Mouse (Mus musculus): ENCODE measurements around the gene Itpkb. TPM values are rescaled to one million over a fixed set of nuclear protein-coding genes. Genes with fewer than 3 reads are reported as not detected.

The Itpkb gene
- total and polyA plus RNA-seq, 3 experiments: 4.2 to 14.4 (median 10.6) TPM

- H3K79me2 ChIP-seq (replicated peaks; ENCODE audit: control insufficient read depth, extremely low read depth, insufficient read depth, poor library complexity, severe bottlenecking): no peaks in the 10 kb centered on the region
- H3K4me1 ChIP-seq (ENCODE audit: control insufficient read depth in 1 of 2, insufficient read depth in 2 of 2): peaks cover 8 to 41% of the 10 kb centered on the region in 2 experiments; a peak in 3 of 4 replicates
- peaks cover 1% of the 10 kb centered on the region for H3K27me3 ChIP-seq (replicated peaks)
- no peak overlapping the region for H3K9ac ChIP-seq (ENCODE audit: insufficient read depth, low read depth)
- H3K27ac ChIP-seq (ENCODE audit: insufficient read depth, low read depth): no peak overlapping the region
- H3K36me3 ChIP-seq (replicated peaks in 1 of 2; ENCODE audit: control insufficient read depth in 1 of 2, insufficient read depth in 1 of 2, low read length in 1 of 2): no peaks in the 10 kb centered on the region
- no peaks in the 10 kb centered on the region for H3K9me3 ChIP-seq (replicated peaks; ENCODE audit: low read length)
- dilution Hi-C loops (cut with MboI; ENCODE audit: extremely low pct_ligation_motif_present, extremely low pct_unique_long_range_greater_than_20kb, low sequenced_read_pairs) (no loop called here), in situ Hi-C loops (cut with MboI; ENCODE audit: low pct_ligation_motif_present, low pct_unique_long_range_greater_than_20kb, low sequenced_read_pairs) (no loop called here)
- no peak for TF ChIP-seq NRF1 (IDR thresholded peaks at IDR 0.05; ENCODE audit: low read depth, low read length)
- no peak for TF ChIP-seq GABPA (IDR thresholded peaks at IDR 0.05; ENCODE audit: insufficient replicate concordance, low read depth, low read length)
- TF ChIP-seq MAFK (IDR thresholded peaks at IDR 0.05; ENCODE audit: insufficient replicate concordance, low read length): no peak
- no peak for TF ChIP-seq ZKSCAN1 (IDR thresholded peaks at IDR 0.05; ENCODE audit: borderline replicate concordance, low read depth, low read length)
- no peak for TF ChIP-seq MYC (IDR thresholded peaks at IDR 0.05; ENCODE audit: low read depth, low read length)
- TF ChIP-seq RCOR1 (conservative IDR thresholded peaks at IDR 0.05; ENCODE audit: low read depth, low read length): no peak
- no peak for TF ChIP-seq RAD21 (IDR thresholded peaks at IDR 0.05; ENCODE audit: low read depth, low read length)
- TF ChIP-seq IRF4 (IDR thresholded peaks at IDR 0.05; ENCODE audit: low read depth, low read length): no peak
- TF ChIP-seq ZMIZ1 (IDR thresholded peaks at IDR 0.05; ENCODE audit: low read depth, low read length): no peak
- no peak for TF ChIP-seq PAX5 (IDR thresholded peaks at IDR 0.05; ENCODE audit: low read length)
- TF ChIP-seq ZC3H11A (IDR thresholded peaks at IDR 0.05; ENCODE audit: low read depth, low read length): no peak
- no peak for TF ChIP-seq TCF12 (IDR thresholded peaks at IDR 0.05; ENCODE audit: low read depth, low read length)
- no peak for TF ChIP-seq MAZ (IDR thresholded peaks at IDR 0.05; ENCODE audit: low read depth, low read length)
- TF ChIP-seq SIN3A (IDR thresholded peaks at IDR 0.05; ENCODE audit: low read length): no peak
- TF ChIP-seq MEF2A (IDR thresholded peaks at IDR 0.05; ENCODE audit: borderline replicate concordance, low read depth, low read length): no peak
- no peak for TF ChIP-seq KAT2A (IDR thresholded peaks at IDR 0.05; ENCODE audit: insufficient replicate concordance, low read length)
- no peak for TF ChIP-seq BHLHE40 (IDR thresholded peaks at IDR 0.05; ENCODE audit: low read depth, low read length)
- no peak for TF ChIP-seq E2F4 (IDR thresholded peaks at IDR 0.05; ENCODE audit: insufficient replicate concordance, low read depth, low read length)
- no peak for TF ChIP-seq JUN (IDR thresholded peaks at IDR 0.05; ENCODE audit: insufficient read depth, low read depth, low read length)
- DNase-seq (ENCODE audit: extremely low read depth): no peak
- no peak overlapping the region for H3K4me3 ChIP-seq (replicated peaks in 1 of 3; ENCODE audit: low read depth in 2 of 3, low read length in 2 of 3, poor library complexity in 1 of 3)
- H3K4me2 ChIP-seq (ENCODE audit: insufficient read depth, low read depth, poor library complexity, severe bottlenecking): no peak overlapping the region
These were observed 15.2 kb upstream of the Itpkb start for GRCm38 (mm10) chr1:180315127-180315526.

- H3K9me3 ChIP-seq (replicated peaks; ENCODE audit: low read length): no peaks in the 10 kb centered on the region
- DNase-seq (ENCODE audit: extremely low read depth): no peak
- H3K27me3 ChIP-seq (replicated peaks): no peaks in the 10 kb centered on the region
- no peak overlapping the region for H3K27ac ChIP-seq (ENCODE audit: insufficient read depth, low read depth)
- H3K9ac ChIP-seq (ENCODE audit: insufficient read depth, low read depth): no peak overlapping the region
- no peak overlapping the region for H3K4me3 ChIP-seq (replicated peaks in 1 of 3; ENCODE audit: low read depth in 2 of 3, low read length in 2 of 3, poor library complexity in 1 of 3)
- in situ Hi-C loops (cut with MboI; ENCODE audit: low pct_ligation_motif_present, low pct_unique_long_range_greater_than_20kb, low sequenced_read_pairs): no loop called here
- H3K36me3 ChIP-seq (replicated peaks in 1 of 2; ENCODE audit: control insufficient read depth in 1 of 2, insufficient read depth in 1 of 2, low read length in 1 of 2): no peaks in the 10 kb centered on the region
- H3K79me2 ChIP-seq (replicated peaks; ENCODE audit: control insufficient read depth, extremely low read depth, insufficient read depth, poor library complexity, severe bottlenecking): no peaks in the 10 kb centered on the region
- dilution Hi-C loops (cut with MboI; ENCODE audit: extremely low pct_ligation_motif_present, extremely low pct_unique_long_range_greater_than_20kb, low sequenced_read_pairs): no loop called here
- no peak overlapping the region for H3K4me2 ChIP-seq (ENCODE audit: insufficient read depth, low read depth, poor library complexity, severe bottlenecking)
- H3K4me1 ChIP-seq (ENCODE audit: control insufficient read depth in 1 of 2, insufficient read depth in 2 of 2): peaks cover 5 to 36% of the 10 kb centered on the region in 2 experiments; a peak in 2 of 4 replicates
- TF ChIP-seq SMC3 (IDR thresholded peaks at IDR 0.05; ENCODE audit: low read depth, low read length): no peak
- no peak for TF ChIP-seq RAD21 (IDR thresholded peaks at IDR 0.05; ENCODE audit: low read depth, low read length)
- TF ChIP-seq MAX (IDR thresholded peaks at IDR 0.05; ENCODE audit: low read length): no peak
- TF ChIP-seq MXI1 (IDR thresholded peaks at IDR 0.05; ENCODE audit: low read depth, low read length): no peak
- no peak for TF ChIP-seq USF1 (IDR thresholded peaks at IDR 0.05; ENCODE audit: low read depth, low read length)
- no peak for TF ChIP-seq ZKSCAN1 (IDR thresholded peaks at IDR 0.05; ENCODE audit: borderline replicate concordance, low read depth, low read length)
- TF ChIP-seq ZC3H11A (IDR thresholded peaks at IDR 0.05; ENCODE audit: low read depth, low read length): no peak
- no peak for TF ChIP-seq ELF1 (IDR thresholded peaks at IDR 0.05; ENCODE audit: low read depth, low read length)
- TF ChIP-seq POLR2AphosphoS2 (IDR thresholded peaks at IDR 0.05; ENCODE audit: low read depth, low read length): no peak
- no peak for TF ChIP-seq GABPA (IDR thresholded peaks at IDR 0.05; ENCODE audit: insufficient replicate concordance, low read depth, low read length)
- TF ChIP-seq CHD1 (IDR thresholded peaks at IDR 0.05; ENCODE audit: low read depth, low read length): no peak
- TF ChIP-seq MEF2A (IDR thresholded peaks at IDR 0.05; ENCODE audit: borderline replicate concordance, low read depth, low read length): no peak
- TF ChIP-seq MYC (IDR thresholded peaks at IDR 0.05; ENCODE audit: low read depth, low read length): no peak
- no peak for TF ChIP-seq JUND (conservative IDR thresholded peaks at IDR 0.05; ENCODE audit: low read depth, low read length)
- TF ChIP-seq TCF12 (IDR thresholded peaks at IDR 0.05; ENCODE audit: low read depth, low read length): no peak
- no peak for TF ChIP-seq NELFE (IDR thresholded peaks at IDR 0.05; ENCODE audit: low read depth, low read length)
- TF ChIP-seq USF2 (conservative IDR thresholded peaks at IDR 0.05; ENCODE audit: low read depth, low read length): no peak
- TF ChIP-seq PAX5 (IDR thresholded peaks at IDR 0.05; ENCODE audit: low read length): no peak
- TF ChIP-seq KAT2A (IDR thresholded peaks at IDR 0.05; ENCODE audit: insufficient replicate concordance, low read length): no peak
These were observed 12.8 kb upstream of the Itpkb start for GRCm38 (mm10) chr1:180317450-180317849.

Measured in CH12.LX (cell line).